8 mouse cellular contexts compared by ENCODE assay signal in the genomic region with DNA sequence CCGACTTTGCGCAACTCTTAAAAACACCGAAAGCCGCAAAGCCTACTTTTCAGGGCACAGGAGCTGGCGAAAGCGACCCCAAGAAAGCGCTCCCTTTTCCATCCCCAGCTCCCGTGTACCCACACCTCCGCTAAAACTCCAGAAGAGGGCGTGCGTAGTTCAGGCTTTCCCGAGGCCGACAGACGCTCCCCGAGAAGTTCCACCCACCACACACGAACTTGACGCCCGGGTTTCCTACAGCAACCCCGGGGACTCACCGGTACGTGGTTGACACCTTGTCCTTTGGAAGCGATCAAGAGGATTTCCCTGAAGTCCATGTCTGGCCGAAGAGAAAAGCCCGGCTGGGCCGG. TPM values are rescaled to one million over a fixed set of nuclear protein-coding genes. Genes with fewer than 3 reads are reported as not detected.
DNase-seq lines count a peak whose midpoint lies in the region; ATAC-seq and TF ChIP-seq lines count a peak whose summit lies in the region.

No protein-coding gene starts in this region.

- H3K9me3 ChIP-seq in limb, embryonic 13.5 days, result no peaks in the 10 kb centered on the region

- peak; percentile 29; the same call in 1 of the 2 replicates for TF ChIP-seq CTCF in embryonic fibroblast, embryonic 13.5 days (IDR thresholded peaks at IDR 0.05; ENCODE audit: borderline replicate concordance, insufficient read depth, low read length)

- peak overlapping the region; percentile 77 for H3K4me3 ChIP-seq in embryonic fibroblast, embryonic 13.5 days (ENCODE audit: insufficient read depth, low read length)
- peak overlapping the region; percentile 75 for H3K4me3 ChIP-seq in limb, embryonic 13.5 days

- peak overlapping the region; percentile 80 for H3K9ac ChIP-seq in limb, embryonic 13.5 days

- ATAC-seq in CD4-positive, CD25-positive, alpha-beta regulatory T cell, adult 4 months, result peak; percentile 30
- peak; percentile 75 for ATAC-seq in limb, embryonic 13.5 days (ENCODE audit: low FRiP score, low read depth)
- peak; percentile 30; the same call in 1 of the 2 replicates for ATAC-seq in neutrophil, adult 5-6 weeks (ENCODE audit: extremely low read depth, insufficient number of reproducible peaks, low FRiP score, poor library complexity, severe bottlenecking)

- peak; percentile 81 for DNase-seq in embryo, embryonic 10 days (ENCODE audit: low spot score)
- DNase-seq in embryo, embryonic 9.5 days (ENCODE audit: extremely low spot score), result no peak
- no peak for DNase-seq in frontal cortex, postnatal 10 days (ENCODE audit: low spot score in 2 of 2)
- no peak for DNase-seq in right cerebral cortex, postnatal 14 days

- no peaks in the 10 kb centered on the region for H3K36me3 ChIP-seq in limb, embryonic 13.5 days

- peak overlapping the region; percentile 64 for H3K27ac ChIP-seq in embryonic fibroblast, embryonic 13.5 days (ENCODE audit: insufficient read depth, low read length)
- peak overlapping the region; percentile 91 for H3K27ac ChIP-seq in limb, embryonic 13.5 days

- peaks cover 6% of the 10 kb centered on the region; the same call in 1 of the 2 replicates for H3K4me1 ChIP-seq in embryonic fibroblast, embryonic 13.5 days (ENCODE audit: control insufficient read depth, insufficient read depth, low read length)
- H3K4me1 ChIP-seq in limb, embryonic 13.5 days, result peaks cover 49% of the 10 kb centered on the region

- WGBS in limb, embryonic 13.5 days, result under 1% methylated on average over 25 of the region's 25 CpGs

- no peak for TF ChIP-seq POLR2A in embryonic fibroblast, embryonic 13.5 days (IDR thresholded peaks at IDR 0.05; ENCODE audit: low read depth, low read length)

- no peaks in the 10 kb centered on the region for H3K27me3 ChIP-seq in limb, embryonic 13.5 days

- H3K4me2 ChIP-seq in limb, embryonic 13.5 days (replicated peaks), result peak overlapping the region; percentile 83

RNA-seq across cellular contexts. Expression of a gene that starts 0.4 kb away (rescaled TPM):
- polyA plus RNA-seq in CD4-positive, CD25-positive, alpha-beta regulatory T cell, adult 4 months (2017; shearing (Covaris generic)), result 10 to 100 TPM; 29.0 to 60.4 TPM
- 21.0 and 23.3 TPM in 2 replicates for polyA plus RNA-seq in embryonic fibroblast, embryonic 13.5 days (2011; ENCODE audit: insufficient read length, low read depth, missing spikeins)
- polyA plus RNA-seq in limb, embryonic 13.5 days (2015; fragmentation: Nextera tagmentation; extraction: Ambion mirVana), result 20.3 and 21.8 TPM in 2 replicates
- 52.3 and 60.5 TPM in 2 replicates for total RNA-seq in neutrophil, adult 5-6 weeks (2017)

RNA-seq across cellular contexts. Expression of a gene that starts 24.4 kb away (rescaled TPM):
- not detected for polyA plus RNA-seq in CD4-positive, CD25-positive, alpha-beta regulatory T cell, adult 4 months (2017; shearing (Covaris generic))
- not detected in 2 replicates for polyA plus RNA-seq in embryonic fibroblast, embryonic 13.5 days (2011; ENCODE audit: insufficient read length, low read depth, missing spikeins)
- polyA plus RNA-seq in limb, embryonic 13.5 days (2015; fragmentation: Nextera tagmentation; extraction: Ambion mirVana), result not detected in 2 replicates
- not detected in 2 replicates for total RNA-seq in neutrophil, adult 5-6 weeks (2017)

RNA-seq across cellular contexts. Expression of a gene that starts 42.6 kb away (rescaled TPM):
- 1 to 10 TPM; 4.5 to 6.0 TPM for polyA plus RNA-seq in CD4-positive, CD25-positive, alpha-beta regulatory T cell, adult 4 months (2017; shearing (Covaris generic))
- 13.2 and 19.5 TPM in 2 replicates for polyA plus RNA-seq in embryonic fibroblast, embryonic 13.5 days (2011; ENCODE audit: insufficient read length, low read depth, missing spikeins)
- 28.9 and 29.3 TPM in 2 replicates for polyA plus RNA-seq in limb, embryonic 13.5 days (2015; fragmentation: Nextera tagmentation; extraction: Ambion mirVana)
- total RNA-seq in neutrophil, adult 5-6 weeks (2017), result 1.1 and 1.4 TPM in 2 replicates

RNA-seq across cellular contexts. Expression of a gene that starts 49.5 kb away (rescaled TPM):
- polyA plus RNA-seq in CD4-positive, CD25-positive, alpha-beta regulatory T cell, adult 4 months (2017; shearing (Covaris generic)), result 1 to 10 TPM; 7.5 to 9.0 TPM
- 23.6 and 24.8 TPM in 2 replicates for polyA plus RNA-seq in embryonic fibroblast, embryonic 13.5 days (2011; ENCODE audit: insufficient read length, low read depth, missing spikeins)
- 10.3 and 10.8 TPM in 2 replicates for polyA plus RNA-seq in limb, embryonic 13.5 days (2015; fragmentation: Nextera tagmentation; extraction: Ambion mirVana)
- total RNA-seq in neutrophil, adult 5-6 weeks (2017), result 5.3 and 6.9 TPM in 2 replicates
